Mouse (Mus musculus) spleen, adult 2 months (tissue): ENCODE measurements at regions not wholly inside any gene's neighbourhood (a gene's known extent, or its start where the extent isn't known, plus 50 kb on each side); places are given as distances from the start of the nearest gene placed in this dataset.

ENCODE experiments used
- CTCF ChIP-seq: fragments of 200-500 bp; IDR thresholded peaks from 2 replicates; pipeline ENCODE4 v1.5.1; 2011; ENCODE audit warnings: mild to moderate bottlenecking, inconsistent platforms; ENCODE audit not compliant: insufficient read depth, insufficient read length, insufficient replicate concordance; ENCODE audit errors: extremely low read depth
- POLR2A ChIP-seq: fragments of 200-500 bp; IDR thresholded peaks from 2 replicates; pipeline ENCODE4 v1.6.1; 2011; ENCODE audit warnings: low read depth, low read length, inconsistent platforms

DNA sequence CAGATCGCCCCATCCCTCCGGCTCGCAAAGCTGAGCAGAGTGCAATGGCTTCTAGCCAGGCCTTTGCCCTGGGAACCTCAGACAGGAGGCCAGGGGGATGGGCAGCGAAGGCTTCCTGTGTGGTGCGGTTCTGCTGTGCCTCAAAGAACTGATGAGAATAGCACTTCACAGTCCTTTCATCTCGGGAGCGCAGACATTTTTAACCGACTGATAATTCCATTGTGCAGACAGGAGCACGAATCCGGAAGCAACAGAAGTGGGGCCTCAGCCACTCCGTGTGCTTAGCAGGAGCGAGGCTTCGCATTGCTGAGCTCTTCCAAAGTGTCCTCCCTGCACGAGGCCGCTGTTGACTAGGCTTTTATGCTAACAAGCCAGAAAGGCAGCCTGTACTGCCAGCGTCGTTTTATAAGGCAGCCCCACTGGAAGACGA, 53.6 kb upstream of the Kras start:
- no peak for TF ChIP-seq CTCF
- TF ChIP-seq POLR2A, result no peak
